Mouse (Mus musculus) G1E (cell line): ENCODE measurements around the gene Vpreb1. TPM values are rescaled to one million over a fixed set of nuclear protein-coding genes. Genes with fewer than 3 reads are reported as not detected.
A peak's percentile ranks its signal among the peaks of the same experiment; 100 is the strongest.

Source experiments
- ATAC-seq: 2 replicates; pipeline ENCODE4 v1.8.0; 2016; ENCODE audit warnings: mild to moderate bottlenecking; ENCODE audit not compliant: insufficient number of reproducible peaks, poor library complexity, low FRiP score, severe bottlenecking; ENCODE audit errors: extremely low read depth
- DNase-seq: peaks from one replicate; pipeline ENCODE4 v3.0.0; 2012; ENCODE audit warnings: low spot score
- H3K27me3 ChIP-seq: 2 replicates; pipeline ENCODE4 v1.6.1; 2012; ENCODE audit warnings: mild to moderate bottlenecking, low read length, inconsistent platforms; ENCODE audit not compliant: insufficient read depth
- H3K36me3 ChIP-seq: replicated peaks from 2 replicates; pipeline ENCODE3; 2012; ENCODE audit warnings: mild to moderate bottlenecking, inconsistent platforms
- H3K4me1 ChIP-seq: 2 replicates; pipeline ENCODE4 v1.6.1; 2012; ENCODE audit warnings: low read depth, low read length, inconsistent platforms, mixed read lengths; ENCODE audit not compliant: insufficient read depth
- H3K4me3 ChIP-seq: 2 replicates; pipeline ENCODE4 v1.5.1; 2012; ENCODE audit warnings: low read depth, mild to moderate bottlenecking, inconsistent platforms, low read length, moderate library complexity, mixed read lengths
- H3K9me3 ChIP-seq: replicated peaks from 2 replicates; pipeline ENCODE4 v1.6.1; 2012; ENCODE audit warnings: inconsistent platforms
- CTCF ChIP-seq: IDR thresholded peaks from 2 replicates; pipeline ENCODE4 v1.5.1; 2012; ENCODE audit warnings: low read depth, low read length, inconsistent platforms, mixed read lengths
- GATA1 ChIP-seq: IDR thresholded peaks from 2 replicates; pipeline ENCODE4 v1.6.1; 2012; ENCODE audit warnings: borderline replicate concordance, low read length, inconsistent platforms, mixed read lengths
- GATA2 ChIP-seq: IDR thresholded peaks from 2 replicates; pipeline ENCODE4 v1.6.1; 2012; ENCODE audit warnings: low read depth, low read length, inconsistent platforms, borderline replicate concordance
- POLR2AphosphoS5 ChIP-seq: IDR thresholded peaks from 2 replicates; pipeline ENCODE4 v1.6.1; 2012; ENCODE audit warnings: low read depth, low read length, inconsistent platforms; ENCODE audit not compliant: insufficient replicate concordance
- TAL1 ChIP-seq: conservative IDR thresholded peaks from 2 replicates; pipeline ENCODE4 v1.6.1; 2012; ENCODE audit warnings: low read depth, low read length, inconsistent platforms, mixed read lengths
- polyA plus RNA-seq: library from polyadenylated mRNA; stranded (reverse); fragments of >175 nt; gene quantifications from 2 replicates; pipeline ENCODE4 v1.2.3, GENCODE M21; 2012
- total RNA-seq, 2 experiments: library from RNA; stranded (forward) in 1 of 2; stranded (reverse) in 1 of 2; fragments of 200-1000 nt in 1 of 2; fragments of >200 nt in 1 of 2; fragmentation: Nextera tagmentation in 1 of 2; gene quantifications; 2 replicates each; pipeline ENCODE4 v1.2.3; 2014 to 2017

The Vpreb1 gene
- total and polyA plus RNA-seq, 3 experiments: 0.28 to 0.82 TPM; not detected in 1

DNA sequence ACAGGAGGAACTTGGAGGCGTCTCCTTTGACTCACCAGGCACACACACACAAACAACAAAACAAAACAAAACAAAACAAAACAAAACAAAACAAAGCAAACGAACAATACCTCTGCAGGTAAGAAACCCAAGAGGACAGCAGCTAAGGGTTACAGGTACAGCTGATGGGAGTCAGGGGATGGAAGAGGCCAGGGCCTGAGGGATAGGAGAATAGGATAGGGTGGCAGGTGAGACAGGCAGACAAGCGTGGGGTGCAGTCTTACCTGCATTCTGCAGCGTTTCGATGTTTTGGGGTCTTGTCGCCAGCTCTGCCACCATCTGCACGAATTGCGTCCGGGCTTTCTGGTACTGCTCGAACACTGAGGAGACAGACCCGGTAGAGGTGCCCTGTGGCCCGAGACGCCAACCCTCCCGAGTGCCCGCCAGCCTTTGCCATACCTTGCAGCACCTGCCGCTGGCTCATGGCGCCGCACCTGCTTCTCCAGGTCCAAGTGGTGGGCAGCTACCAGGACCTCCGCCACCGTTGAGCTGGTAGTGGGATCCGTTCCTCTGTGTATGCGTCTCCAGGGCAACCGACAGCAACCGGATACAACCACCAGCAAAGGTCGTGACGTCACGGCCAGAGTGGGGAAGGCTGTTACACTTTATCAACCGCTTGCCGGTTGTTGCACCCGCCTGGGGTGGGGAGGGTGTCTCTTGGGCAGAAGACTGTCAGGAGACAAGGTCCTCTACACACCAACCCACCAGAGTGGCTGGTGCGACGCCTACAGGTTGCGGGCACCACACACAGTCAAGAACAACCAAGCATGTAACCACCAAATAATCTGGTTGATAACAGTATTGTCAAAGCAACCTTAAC is 41.7 kb downstream of the Vpreb1 start, which contains the start of gene Spag6l:
Gene Spag6l (minus strand): TSS at position 700 of the 859 bp plus-strand sequence.
- Histone ChIP-seq H3K9me3 (no peaks in the 10 kb centered on the region), H3K4me1 (peaks cover 8% of the 10 kb centered on the region), H3K4me3 (peak within 1 kb of the TSS; percentile 54; the same call in 1 of the 2 replicates), H3K27me3 (peaks cover 7% of the 10 kb centered on the region), H3K36me3 (no peaks in the 10 kb centered on the region)
- ATAC-seq: no peak; the same call in 1 of the 2 replicates
- TF ChIP-seq GATA2: no peak
- DNase-seq: no peak

DNA sequence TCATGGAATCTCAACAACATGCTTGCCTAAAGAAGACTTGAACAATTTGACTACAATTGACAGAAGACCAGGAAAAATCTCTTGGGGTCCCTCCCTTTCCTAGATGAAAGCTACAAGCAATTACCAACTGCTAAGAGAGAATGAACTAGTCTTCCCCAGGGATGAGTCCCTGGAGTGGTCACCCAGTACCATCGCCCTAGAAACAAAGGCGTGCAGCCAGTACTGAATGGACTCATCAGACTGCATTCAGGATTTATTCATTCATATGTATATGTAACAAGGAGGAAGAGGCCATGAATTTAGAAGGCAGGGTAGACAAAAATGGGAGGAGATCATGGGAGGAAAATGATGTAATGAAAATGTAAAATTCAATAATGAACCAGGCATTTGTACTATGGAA is 44.4 kb downstream of the Vpreb1 start:
- Histone ChIP-seq H3K27me3 (peaks cover 7% of the 10 kb centered on the region), H3K4me1 (peaks cover 8% of the 10 kb centered on the region), H3K4me3 (no peak overlapping the region), H3K36me3 (no peaks in the 10 kb centered on the region), H3K9me3 (no peaks in the 10 kb centered on the region)
- DNase-seq (no peak), ATAC-seq (no peak)
- TF ChIP-seq POLR2AphosphoS5 (no peak), TAL1 (no peak), GATA2 (no peak), GATA1 (no peak)

DNA sequence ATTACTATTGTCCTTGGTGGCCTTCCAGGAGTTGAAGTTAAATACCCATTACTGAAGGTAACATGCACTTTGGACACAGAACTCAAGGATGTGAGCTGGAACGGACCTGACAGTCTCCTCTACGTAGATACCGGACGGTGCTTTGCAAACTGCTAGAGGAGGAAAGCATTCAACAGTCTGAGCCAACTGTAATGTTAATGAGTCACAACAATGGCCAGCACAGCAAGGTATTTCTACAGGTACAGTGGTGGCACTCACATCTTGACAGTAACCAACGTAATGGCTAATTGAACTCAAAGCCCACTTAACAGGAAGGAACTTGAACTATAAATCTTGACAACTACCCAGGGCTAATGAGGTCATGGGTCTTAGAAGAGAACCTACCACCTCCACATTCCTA is 45.2 kb downstream of the Vpreb1 start:
- H3K4me3 ChIP-seq: no peak overlapping the region
- H3K9me3 ChIP-seq: no peaks in the 10 kb centered on the region
- H3K36me3 ChIP-seq: no peaks in the 10 kb centered on the region
- peaks cover 7% of the 10 kb centered on the region for H3K27me3 ChIP-seq
- TF ChIP-seq GATA2 (no peak), GATA1 (no peak), POLR2AphosphoS5 (no peak), CTCF (no peak), TAL1 (no peak)
- peaks cover 8% of the 10 kb centered on the region for H3K4me1 ChIP-seq
- no peak for ATAC-seq
- DNase-seq: no peak

Other genes with a start within 250 kb of the Vpreb1 start
- gene Olfr19, start 194.4 kb downstream of the Vpreb1 start, total RNA-seq (2014; fragmentation: Nextera tagmentation): not detected in 2 replicates
- gene Olfr19, start 194.4 kb downstream of the Vpreb1 start, total RNA-seq (2017): not detected in 2 replicates
- gene Olfr19, start 194.4 kb downstream of the Vpreb1 start, polyA plus RNA-seq: not detected in 2 replicates
- gene Spag6l, start 41.4 kb downstream of the Vpreb1 start, total RNA-seq (2014; fragmentation: Nextera tagmentation): not detected in 2 replicates
- gene Spag6l, start 41.4 kb downstream of the Vpreb1 start, total RNA-seq (2017): 0.12 and 0.16 TPM in 2 replicates
- not detected in 2 replicates for gene Spag6l, start 41.4 kb downstream of the Vpreb1 start, polyA plus RNA-seq
- not detected in 2 replicates for gene Igll1, start 6.9 kb downstream of the Vpreb1 start, total RNA-seq (2014; fragmentation: Nextera tagmentation)
- gene Igll1, start 6.9 kb downstream of the Vpreb1 start, total RNA-seq (2017): 0.27 TPM in 1 of 2 replicates, not detected in the other
- not detected in 2 replicates for gene Igll1, start 6.9 kb downstream of the Vpreb1 start, polyA plus RNA-seq
- gene Top3b, start 107 bp downstream of the Vpreb1 start, total RNA-seq (2014; fragmentation: Nextera tagmentation): 59.7 and 96.6 TPM in 2 replicates
- 59.1 and 72.8 TPM in 2 replicates for gene Top3b, start 107 bp downstream of the Vpreb1 start, total RNA-seq (2017)
- gene Top3b, start 107 bp downstream of the Vpreb1 start, polyA plus RNA-seq: 24.2 and 24.7 TPM in 2 replicates
- 5.5 and 10.9 TPM in 2 replicates for gene Ppm1f, start 25.6 kb upstream of the Vpreb1 start, total RNA-seq (2014; fragmentation: Nextera tagmentation)
- gene Ppm1f, start 25.6 kb upstream of the Vpreb1 start, total RNA-seq (2017): 10.5 and 12.3 TPM in 2 replicates
- gene Ppm1f, start 25.6 kb upstream of the Vpreb1 start, polyA plus RNA-seq: 5.3 and 6.3 TPM in 2 replicates
- gene Mapk1, start 112.5 kb upstream of the Vpreb1 start, total RNA-seq (2014; fragmentation: Nextera tagmentation): 248 and 276 TPM in 2 replicates
- gene Mapk1, start 112.5 kb upstream of the Vpreb1 start, total RNA-seq (2017): 173 and 180 TPM in 2 replicates
- gene Mapk1, start 112.5 kb upstream of the Vpreb1 start, polyA plus RNA-seq: 54.2 and 72.7 TPM in 2 replicates
- 0.90 and 1.2 TPM in 2 replicates for gene Ypel1, start 198.9 kb upstream of the Vpreb1 start, total RNA-seq (2014; fragmentation: Nextera tagmentation)
- 0.87 and 1.5 TPM in 2 replicates for gene Ypel1, start 198.9 kb upstream of the Vpreb1 start, total RNA-seq (2017)
- gene Ypel1, start 198.9 kb upstream of the Vpreb1 start, polyA plus RNA-seq: 0.09 and 0.15 TPM in 2 replicates
- gene Ppil2, start 240.4 kb upstream of the Vpreb1 start, total RNA-seq (2014; fragmentation: Nextera tagmentation): 111 and 127 TPM in 2 replicates
- gene Ppil2, start 240.4 kb upstream of the Vpreb1 start, total RNA-seq (2017): 110 and 122 TPM in 2 replicates
- gene Ppil2, start 240.4 kb upstream of the Vpreb1 start, polyA plus RNA-seq: 65.1 and 70.4 TPM in 2 replicates